Mouse (Mus musculus) liver, adult 2 months (tissue): ENCODE data around the gene Slc13a3.

Experiments used
- CTCF ChIP-seq: fragments of 200-500 bp; IDR thresholded peaks from 2 replicates; pipeline ENCODE4 v1.5.1; 2011; ENCODE audit warnings: low read depth, low read length, control low read depth
- POLR2A ChIP-seq: fragments of 200-500 bp; IDR thresholded peaks from 2 replicates; pipeline ENCODE4 v1.6.1; 2011; ENCODE audit warnings: low read length, control low read depth; ENCODE audit not compliant: insufficient read depth; ENCODE audit errors: extremely low read depth

DNA sequence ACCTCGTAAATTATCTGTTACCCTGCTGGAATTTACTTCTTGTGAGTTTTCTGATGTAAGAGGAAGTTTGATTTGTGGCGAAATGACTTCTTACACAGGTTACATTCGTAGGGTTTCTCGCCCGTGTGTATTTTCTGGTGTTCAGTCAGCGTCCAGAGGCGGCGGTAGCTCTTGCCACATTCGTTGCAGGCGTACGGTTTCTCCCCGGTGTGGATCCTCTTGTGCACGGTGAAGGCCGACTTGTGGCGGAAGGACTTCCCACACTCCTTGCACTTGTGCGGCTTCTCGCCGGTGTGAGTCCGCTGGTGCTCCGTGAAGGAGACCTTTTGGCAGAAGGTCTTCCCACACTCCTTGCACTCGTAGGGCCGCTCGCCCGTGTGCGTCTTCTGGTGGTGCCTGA is 93.0 kb downstream of the Slc13a3 start:
- no peak for TF ChIP-seq CTCF
- TF ChIP-seq POLR2A: no peak
